Mouse (Mus musculus) lung, postnatal 0 days (tissue): ENCODE results near the gene Phykpl. TPM values are rescaled to one million over a fixed set of nuclear protein-coding genes. Genes with fewer than 3 reads are reported as not detected.

Experiments
- ATAC-seq: fragments of 200-750 bp; cut with Nextera tagmentation; 2 replicates; pipeline ENCODE4 v1.8.0; 2017; ENCODE audit warnings: moderate library complexity
- DNase-seq: peaks from one replicate; pipeline ENCODE4 v3.0.0-alpha.2; 2016; ENCODE audit warnings: low spot score
- H3K27ac ChIP-seq: fragments of 300-500 bp; sonication (generic); 2 replicates; pipeline ENCODE4 v1.5.1; 2014; ENCODE audit warnings: antibody characterized with exemption, mild to moderate bottlenecking, low read length, mixed read lengths
- H3K27me3 ChIP-seq: fragments of 300-500 bp; sonication (generic); replicated peaks from 2 replicates; pipeline ENCODE4 v1.6.1; 2014; ENCODE audit warnings: low read length, mixed read lengths; ENCODE audit not compliant: insufficient read depth
- H3K36me3 ChIP-seq: fragments of 300-500 bp; sonication (generic); 2 replicates; pipeline ENCODE4 v1.6.1; 2014; ENCODE audit warnings: low read length, mixed read lengths; ENCODE audit not compliant: insufficient read depth
- H3K4me1 ChIP-seq: fragments of 300-500 bp; sonication (generic); 2 replicates; pipeline ENCODE4 v1.6.1; 2014; ENCODE audit warnings: antibody characterized with exemption, low read depth, low read length, mixed read lengths; ENCODE audit not compliant: insufficient read depth
- H3K4me2 ChIP-seq: fragments of 300-500 bp; sonication (generic); replicated peaks from 2 replicates; pipeline ENCODE4 v1.6.1; 2014; ENCODE audit warnings: low read depth, mild to moderate bottlenecking, low read length, moderate library complexity, mixed read lengths
- H3K4me3 ChIP-seq: fragments of 300-500 bp; sonication (generic); 2 replicates; pipeline ENCODE4 v1.5.1; 2014; ENCODE audit warnings: low read depth, low read length
- H3K9ac ChIP-seq: fragments of 300-500 bp; sonication (generic); replicated peaks from 2 replicates; pipeline ENCODE4 v1.6.1; 2014; ENCODE audit warnings: low read depth, mild to moderate bottlenecking
- H3K9me3 ChIP-seq: fragments of 300-500 bp; sonication (generic); 2 replicates; pipeline ENCODE4 v1.6.1; 2016; ENCODE audit warnings: low read length, mixed read lengths
- CTCF ChIP-seq: IDR thresholded peaks from 2 replicates; pipeline ENCODE4 v1.5.1; 2016; ENCODE audit warnings: antibody characterized with exemption, mild to moderate bottlenecking
- EP300 ChIP-seq: IDR thresholded peaks from 2 replicates; pipeline ENCODE4 v1.6.1; 2016; ENCODE audit warnings: antibody characterized with exemption, mild to moderate bottlenecking, control low read depth
- WGBS: fragments of 180-500 bp; shearing (Covaris S2); extraction: QIAGEN DNeasy Blood & Tissue Kit; methylation state at CpG from one replicate; pipeline ENCODE4 v1.1.7; 2014; 5-methylcytosine and 5-hydroxymethylcytosine counted together
- polyA plus RNA-seq: library from polyadenylated mRNA; unstranded; fragments of >200 nt; fragmentation: Nextera tagmentation; extraction: Ambion mirVana; gene quantifications from 2 replicates; pipeline ENCODE4 v1.2.1, GENCODE M21; 2015

The Phykpl gene
- polyA plus RNA-seq, 1 experiment from 2014 or later: 10.8 TPM

- no peak for ATAC-seq
- no peaks in the 10 kb centered on the region for H3K27me3 ChIP-seq
Observed at GRCm38 (mm10) chr11:51633721-51634120, 49.2 kb downstream of the Phykpl start.

GRCm38 (mm10) chr11:51635127-51635524, 50.6 kb downstream of the Phykpl start:
- no peak for ATAC-seq
- DNase-seq: no peak
- TF ChIP-seq CTCF (no peak), EP300 (no peak)
- Histone ChIP-seq H3K9ac (peak overlapping the region; percentile 57), H3K27me3 (no peaks in the 10 kb centered on the region), H3K4me1 (peaks cover 6% of the 10 kb centered on the region; the same call in 1 of the 2 replicates), H3K27ac (peak overlapping the region; percentile 91), H3K36me3 (no peaks in the 10 kb centered on the region), H3K4me2 (peak overlapping the region; percentile 79), H3K9me3 (no peaks in the 10 kb centered on the region), H3K4me3 (peak overlapping the region; percentile 69)
- 7% methylated on average over 6 of the region's 6 CpGs for WGBS

More at GRCm38 (mm10) chr11:51633721-51634120, 49.2 kb downstream of the Phykpl start:
- H3K4me3 ChIP-seq: no peak overlapping the region
- peaks cover 6% of the 10 kb centered on the region; the same call in 1 of the 2 replicates for H3K4me1 ChIP-seq
- TF ChIP-seq CTCF (no peak), EP300 (no peak)
- no peak overlapping the region for H3K4me2 ChIP-seq
- 85% methylated on average over 3 of the region's 3 CpGs for WGBS
- no peak overlapping the region for H3K27ac ChIP-seq
- H3K9me3 ChIP-seq: no peaks in the 10 kb centered on the region
- DNase-seq: no peak
- no peaks in the 10 kb centered on the region for H3K36me3 ChIP-seq
- H3K9ac ChIP-seq: no peak overlapping the region

- H3K9me3 ChIP-seq: no peaks in the 10 kb centered on the region
- H3K4me3 ChIP-seq: peak within 1 kb of the TSS; percentile 69
- peak within 1 kb of the TSS; percentile 79 for H3K4me2 ChIP-seq
- peak within 1 kb of the TSS; percentile 91 for H3K27ac ChIP-seq
- H3K9ac ChIP-seq: peak within 1 kb of the TSS; percentile 57
- peaks cover 6% of the 10 kb centered on the region for H3K4me1 ChIP-seq
- DNase-seq: peak; percentile 93
- H3K36me3 ChIP-seq: no peaks in the 10 kb centered on the region
- TF ChIP-seq CTCF (peak; percentile 38), EP300 (peak; percentile 55)
- peak; percentile 83 for ATAC-seq
- WGBS: under 1% methylated on average over 53 of the region's 61 CpGs
- H3K27me3 ChIP-seq: no peaks in the 10 kb centered on the region
Observed at GRCm38 (mm10) chr11:51635525-51636322, 51.2 kb downstream of the Phykpl start, which contains the start of gene Rmnd5b. TSS of gene Rmnd5b (minus strand) at chr11:51635896.

GRCm38 (mm10) chr11:51636323-51636684, 51.7 kb downstream of the Phykpl start:
- Histone ChIP-seq H3K4me3 (peak overlapping the region; percentile 69), H3K27ac (peak overlapping the region; percentile 91), H3K9me3 (no peaks in the 10 kb centered on the region), H3K4me1 (peaks cover 6% of the 10 kb centered on the region), H3K36me3 (no peaks in the 10 kb centered on the region), H3K4me2 (peak overlapping the region; percentile 79), H3K9ac (peak overlapping the region; percentile 57), H3K27me3 (no peaks in the 10 kb centered on the region)
- ATAC-seq: peak; percentile 56
- peak; percentile 91 for DNase-seq
- 4% methylated on average over 6 of the region's 6 CpGs for WGBS
- TF ChIP-seq EP300 (no peak), CTCF (peak; percentile 80)

GRCm38 (mm10) chr11:51637971-51638414, 53.4 kb downstream of the Phykpl start:
- H3K36me3 ChIP-seq: no peaks in the 10 kb centered on the region
- peak; percentile 55 for DNase-seq
- ATAC-seq: peak; percentile 7; the same call in 1 of the 2 replicates
- peak overlapping the region; percentile 28 for H3K4me2 ChIP-seq
- H3K27me3 ChIP-seq: no peaks in the 10 kb centered on the region
- no peaks in the 10 kb centered on the region for H3K9me3 ChIP-seq
- TF ChIP-seq EP300: no peak
- TF ChIP-seq CTCF: no peak
- 5% methylated on average over 17 of the region's 17 CpGs for WGBS
- H3K4me1 ChIP-seq: peaks cover 6% of the 10 kb centered on the region
- peak overlapping the region; percentile 51; the same call in 1 of the 2 replicates for H3K27ac ChIP-seq
- no peak overlapping the region for H3K9ac ChIP-seq
- no peak overlapping the region for H3K4me3 ChIP-seq

GRCm38 (mm10) chr11:51638497-51638896, 53.9 kb downstream of the Phykpl start:
- peaks cover 6% of the 10 kb centered on the region for H3K4me1 ChIP-seq
- H3K9me3 ChIP-seq: no peaks in the 10 kb centered on the region
- H3K4me3 ChIP-seq: no peak overlapping the region
- 55% methylated on average over 5 of the region's 5 CpGs for WGBS
- no peaks in the 10 kb centered on the region for H3K36me3 ChIP-seq
- DNase-seq: no peak
- no peak for ATAC-seq
- TF ChIP-seq EP300 (no peak), CTCF (no peak)
- no peaks in the 10 kb centered on the region for H3K27me3 ChIP-seq
- H3K4me2 ChIP-seq: no peak overlapping the region; the same call in 1 of the 2 replicates
- H3K27ac ChIP-seq: peak overlapping the region; percentile 51; the same call in 1 of the 2 replicates
- no peak overlapping the region for H3K9ac ChIP-seq
